Mouse (Mus musculus): ENCODE measurements around the gene Rnaseh2a.

The Rnaseh2a gene

GRCm38 (mm10) chr8:84969241-84970134, at the start of gene Rnaseh2a, which contains the start of the genes Gm49661 and Prdx2:
TSS of gene Rnaseh2a (minus strand) at chr8:84969767.
TSS of gene Gm49661 (minus strand) at chr8:84969433.
TSS of gene Prdx2 (plus strand) at chr8:84969587.
- peak; percentile 80 for DNase-seq (ENCODE audit: low spot score)

DNA sequence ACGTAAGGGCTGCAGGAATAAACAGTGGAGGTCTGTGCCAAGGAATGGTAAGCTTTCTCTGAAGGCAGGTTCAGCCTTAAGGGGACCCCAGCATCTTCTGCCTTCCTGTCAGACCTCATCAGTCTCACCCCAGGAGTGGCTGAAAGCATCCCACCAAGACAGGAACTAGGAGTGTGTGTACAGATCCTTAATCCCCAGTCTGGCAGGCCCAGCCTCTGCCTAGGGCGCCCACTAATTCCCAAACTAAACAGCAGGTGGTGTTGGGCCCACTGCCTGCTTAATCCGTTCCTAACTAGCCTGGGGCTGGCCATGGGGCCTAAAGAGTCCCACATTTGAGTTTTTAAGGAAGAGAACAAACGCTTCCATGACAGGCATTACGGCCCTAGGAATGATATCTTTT, 47.6 kb upstream of the Rnaseh2a start:
- no peak for DNase-seq (ENCODE audit: low spot score)

DNA sequence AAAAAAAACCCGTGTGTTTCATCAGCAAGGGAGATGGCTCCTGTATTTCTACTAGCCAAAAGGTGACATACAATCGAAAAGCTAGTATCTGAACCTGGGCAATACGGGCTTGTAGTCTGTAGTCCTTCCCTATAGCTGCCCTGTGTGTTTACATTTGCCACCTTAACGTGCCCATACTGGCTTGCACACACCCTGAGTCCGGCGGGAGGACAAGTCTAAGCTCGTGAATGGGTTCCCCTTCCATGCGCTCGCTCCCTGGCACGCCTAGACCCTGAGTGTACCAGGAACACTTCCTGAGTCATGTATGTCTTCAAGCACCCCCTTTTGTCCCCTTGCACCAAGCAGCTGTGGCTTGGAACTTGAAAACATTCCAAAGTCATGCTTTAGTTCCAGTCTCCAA, 47.2 kb upstream of the Rnaseh2a start:
- DNase-seq (ENCODE audit: low spot score): peak; percentile 77

- DNase-seq (ENCODE audit: low spot score): no peak
These were observed 44.9 kb upstream of the Rnaseh2a start, which contains the start of gene Best2 for GRCm38 (mm10) chr8:85014431-85014830. TSS of gene Best2 (minus strand) at chr8:85014531.

DNA sequence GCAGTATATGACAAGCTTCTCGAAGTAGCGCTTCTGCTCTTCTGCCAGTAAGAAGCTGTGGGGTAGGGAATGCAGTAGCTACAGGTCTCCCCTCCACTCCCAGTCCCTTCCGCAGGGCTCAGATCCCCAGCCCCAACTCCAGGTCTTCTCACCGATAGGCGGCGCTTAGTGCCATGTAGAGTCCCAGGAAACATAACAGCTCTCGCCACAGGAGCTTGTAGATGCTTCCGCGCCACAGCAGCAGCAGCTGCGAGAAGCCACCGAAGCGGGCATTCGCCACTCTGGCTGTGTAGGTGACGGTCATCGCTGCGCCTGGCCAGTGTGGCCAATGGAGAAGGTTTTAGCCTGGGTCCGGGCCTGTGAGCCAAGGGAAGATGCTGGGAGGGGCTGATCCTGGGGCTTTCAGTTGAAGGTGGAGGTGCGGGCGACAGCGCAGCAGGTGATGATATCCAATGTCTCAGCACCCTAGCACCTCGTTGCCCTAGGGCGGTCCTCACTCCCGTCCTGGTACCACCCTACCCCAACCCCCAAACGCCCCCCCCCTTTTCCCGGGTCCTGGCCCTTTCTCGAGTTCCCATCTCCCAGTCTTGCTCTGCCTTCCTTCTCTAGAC, 43.8 kb upstream of the Rnaseh2a start:
- peak; percentile 79 for DNase-seq (ENCODE audit: low spot score)

DNA sequence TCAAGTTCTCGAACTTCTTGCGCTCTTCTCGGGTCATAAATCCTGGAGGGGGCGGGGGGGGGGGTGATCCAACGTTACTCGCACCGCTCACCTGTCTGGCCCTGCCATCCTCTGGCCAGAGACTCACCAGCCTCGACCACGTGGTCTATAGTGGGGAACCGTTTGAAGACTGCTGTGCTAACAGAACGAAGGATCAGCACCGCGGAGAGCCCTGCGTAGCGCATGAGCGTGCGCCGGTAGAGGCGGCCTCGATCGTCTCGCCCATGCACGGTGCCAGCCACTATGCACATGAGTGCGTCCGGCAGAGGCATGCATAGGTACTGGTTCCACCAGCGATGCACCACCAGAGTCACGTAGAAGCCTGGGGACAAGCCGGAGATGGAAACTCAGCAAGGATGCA, 41.7 kb upstream of the Rnaseh2a start:
- no peak for DNase-seq (ENCODE audit: low spot score)

DNA sequence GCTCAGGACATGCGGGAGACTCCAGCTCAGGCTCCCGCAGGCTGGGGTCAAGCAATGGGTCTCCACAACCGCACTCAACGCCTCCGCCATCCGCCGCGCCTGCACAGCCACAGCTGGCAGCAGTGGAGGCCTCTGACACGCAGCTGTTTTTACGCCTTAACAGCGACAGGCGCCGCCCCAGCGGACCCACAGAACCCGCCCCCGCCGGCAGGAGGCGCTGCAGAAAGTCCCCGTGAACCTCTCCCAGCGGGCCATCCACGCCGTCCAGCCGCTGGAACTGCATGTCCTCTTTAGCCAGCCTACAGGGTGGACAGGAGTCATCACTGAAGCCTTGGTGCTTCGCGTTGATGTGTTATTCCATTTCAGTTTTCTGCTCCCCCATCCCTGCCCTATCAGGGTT, 38.1 kb upstream of the Rnaseh2a start:
- no peak for DNase-seq (ENCODE audit: low spot score)

DNA sequence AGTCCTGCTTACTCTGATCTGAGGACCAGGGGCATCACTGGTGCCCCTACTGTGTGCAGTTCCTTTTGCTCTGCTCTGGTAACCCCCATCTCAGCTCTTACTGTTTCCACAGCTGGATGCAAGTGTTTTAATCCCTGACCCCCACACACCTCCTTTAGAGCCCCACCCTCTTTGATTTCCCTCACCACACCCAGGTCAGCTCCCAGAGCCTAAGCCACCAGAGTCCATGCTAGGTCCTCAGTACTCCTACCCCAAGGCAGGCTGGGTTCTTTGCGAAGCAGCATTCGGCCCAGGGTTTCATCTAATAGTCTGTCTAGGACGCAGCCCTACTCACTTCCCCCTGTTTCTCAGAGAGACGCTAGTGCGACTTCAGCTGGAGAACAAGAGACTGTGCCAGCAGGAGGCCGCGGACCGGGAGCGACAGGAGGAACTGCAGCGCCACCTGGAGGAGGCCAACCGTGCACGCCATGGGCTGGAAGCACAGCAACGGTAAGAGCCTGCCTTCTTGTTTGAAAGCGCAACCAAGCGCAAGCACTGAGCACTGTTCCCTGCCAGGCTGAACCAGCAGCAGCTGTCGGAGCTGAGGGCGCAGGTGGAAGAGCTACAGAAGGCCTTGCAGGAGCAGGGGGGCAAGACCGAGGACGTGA, 28.2 kb upstream of the Rnaseh2a start:
- DNase-seq (ENCODE audit: low spot score): peak; percentile 93

GRCm38 (mm10) chr8:84996978-84997377, 27.4 kb upstream of the Rnaseh2a start:
- DNase-seq (ENCODE audit: low spot score): no peak

DNA sequence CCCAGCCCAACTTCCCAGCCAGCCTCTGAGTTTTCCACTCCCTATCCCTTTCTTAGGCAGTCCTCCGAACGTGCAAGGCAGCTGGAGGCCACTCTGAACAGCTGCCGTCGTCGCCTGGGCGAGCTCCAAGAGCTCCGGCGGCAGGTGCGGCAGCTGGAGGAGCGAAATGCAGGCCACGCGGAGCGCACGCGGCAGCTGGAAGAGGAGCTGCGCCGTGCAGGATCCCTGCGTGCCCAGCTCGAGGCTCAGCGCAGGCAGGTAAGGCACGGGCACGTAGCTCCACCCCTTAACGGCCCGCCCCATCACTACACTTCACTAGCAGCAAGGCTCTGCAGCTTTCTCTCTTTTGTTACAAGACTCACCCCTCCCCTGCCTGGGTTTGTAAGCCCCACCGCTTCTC, 26.1 kb upstream of the Rnaseh2a start:
- no peak for DNase-seq (ENCODE audit: low spot score)

GRCm38 (mm10) chr8:84994375-84994774, 24.8 kb upstream of the Rnaseh2a start:
- DNase-seq (ENCODE audit: low spot score): no peak

DNA sequence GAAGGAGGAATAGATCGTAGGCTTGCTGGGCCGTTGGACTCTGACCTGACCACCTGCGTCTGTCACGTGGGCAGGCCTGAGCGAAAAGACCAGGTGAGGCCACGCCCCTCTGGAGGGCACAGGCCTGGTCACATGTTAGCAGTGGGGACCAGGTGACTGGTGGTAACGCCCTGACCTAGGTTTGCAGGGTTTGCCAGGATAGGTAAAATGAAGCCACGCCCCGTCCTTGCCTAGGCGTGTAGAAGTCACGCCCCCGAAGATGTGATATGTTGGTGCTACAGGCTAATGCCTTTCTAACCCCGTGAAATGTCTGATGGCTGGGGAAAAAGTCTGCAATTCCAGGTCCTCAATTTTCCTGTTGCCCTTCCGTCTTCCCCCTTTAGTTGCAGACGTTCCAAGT, 21.3 kb upstream of the Rnaseh2a start:
- peak; percentile 87 for DNase-seq (ENCODE audit: low spot score)

GRCm38 (mm10) chr8:84990349-84990748, 20.8 kb upstream of the Rnaseh2a start, which contains the start of gene Hook2:
TSS of gene Hook2 (plus strand) at chr8:84990603.
- peak; percentile 98 for DNase-seq (ENCODE audit: low spot score)

- DNase-seq (ENCODE audit: low spot score): peak; percentile 98
These were observed 20.2 kb upstream of the Rnaseh2a start for GRCm38 (mm10) chr8:84989810-84990209.

DNA sequence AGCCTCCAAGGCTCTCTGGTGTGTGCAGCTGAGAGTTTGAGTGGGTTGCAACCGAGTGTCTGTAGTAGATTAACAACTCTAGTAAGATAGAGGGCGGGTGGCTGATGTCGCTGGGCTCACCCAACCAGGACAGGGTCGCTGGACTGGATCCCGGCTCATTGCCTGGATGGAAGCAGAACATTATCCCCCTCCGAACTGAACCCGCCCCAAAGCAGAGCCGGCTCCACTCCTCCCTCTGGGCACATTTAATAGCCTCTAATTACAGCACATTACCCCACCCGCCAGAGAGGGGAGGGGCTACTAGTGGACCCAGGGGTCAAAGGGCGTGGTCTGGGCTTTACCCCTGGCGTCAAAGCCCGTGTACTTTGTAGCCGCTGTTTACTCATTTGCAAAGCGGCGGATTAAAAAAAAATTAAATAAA, 19.8 kb upstream of the Rnaseh2a start:
- peak; percentile 75 for DNase-seq (ENCODE audit: low spot score)

GRCm38 (mm10) chr8:84987903-84988302, 18.3 kb upstream of the Rnaseh2a start:
- DNase-seq (ENCODE audit: low spot score): no peak

- no peak for DNase-seq (ENCODE audit: low spot score)
These were observed 17.8 kb upstream of the Rnaseh2a start for GRCm38 (mm10) chr8:84987388-84987787.

GRCm38 (mm10) chr8:84986379-84986945, 16.9 kb upstream of the Rnaseh2a start:
- no peak for DNase-seq (ENCODE audit: low spot score)

DNA sequence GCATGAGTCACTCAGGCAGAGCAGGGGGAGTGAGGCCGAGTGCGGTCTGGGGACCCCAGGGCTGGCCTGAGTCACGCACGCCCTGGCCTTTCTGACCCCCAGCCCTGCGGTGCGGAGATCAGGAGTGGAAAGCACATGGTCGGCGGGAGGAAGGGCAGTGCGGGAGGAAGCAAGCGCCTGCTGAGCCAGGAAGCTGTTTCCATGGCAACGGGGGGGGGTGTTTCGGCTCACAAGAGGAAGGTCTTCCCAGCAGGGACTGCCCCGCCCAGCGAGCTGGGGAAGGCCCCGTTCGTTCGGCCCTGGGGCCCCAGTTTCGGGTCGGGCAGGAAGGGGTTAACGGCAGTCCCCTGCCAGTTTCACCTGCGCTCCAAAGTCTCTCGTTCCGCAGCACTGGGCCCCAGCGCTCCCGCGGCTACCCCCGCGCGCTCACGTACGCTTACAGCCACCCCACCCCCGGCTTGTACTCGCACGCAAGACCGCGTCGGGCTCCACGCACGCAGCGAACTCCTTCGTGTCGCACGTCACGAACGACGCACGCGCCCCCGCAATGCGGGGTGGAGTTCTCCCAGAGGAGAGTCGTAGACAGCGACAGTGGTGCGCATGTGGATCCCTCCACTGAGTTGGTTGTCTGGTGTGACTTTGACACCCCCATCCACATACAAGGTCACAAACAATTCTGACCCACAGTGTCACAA, 16.3 kb upstream of the Rnaseh2a start:
- DNase-seq (ENCODE audit: low spot score): peak; percentile 92

DNA sequence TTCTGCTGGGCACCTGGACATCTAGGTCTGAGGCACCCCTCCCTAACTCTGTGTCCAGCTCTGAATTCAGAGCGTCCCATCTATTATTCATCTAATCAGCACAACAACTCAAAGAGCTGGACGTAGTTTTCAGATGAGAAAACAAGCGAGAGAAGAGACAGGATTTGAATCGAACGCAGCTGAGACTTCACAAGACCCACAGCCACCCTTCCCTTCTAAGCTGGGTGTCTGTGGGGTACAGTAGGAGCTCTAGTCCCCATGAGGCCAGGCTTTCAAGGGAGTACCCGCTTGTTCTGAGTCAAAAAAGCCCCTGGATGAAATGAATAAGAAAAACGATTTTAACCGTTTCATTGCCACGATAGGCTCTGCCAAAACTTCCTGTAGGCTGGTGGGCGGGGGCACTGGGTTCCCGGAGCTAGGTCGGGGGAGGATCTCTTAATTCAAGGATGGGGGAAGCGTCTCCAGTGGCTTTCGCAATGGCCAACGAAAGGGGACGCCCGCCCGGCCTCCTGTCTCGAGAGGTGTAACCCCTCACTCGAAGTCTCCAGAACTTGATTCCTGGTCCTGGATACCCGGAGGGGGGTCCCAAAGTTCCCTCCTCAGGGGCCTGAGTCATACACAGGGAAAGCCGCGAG, 15.6 kb upstream of the Rnaseh2a start:
- no peak for DNase-seq (ENCODE audit: low spot score)
